Mouse (Mus musculus): ENCODE data around the gene Gm38431.

GRCm38 (mm10) chr9:21035586-21035985 is 56.2 kb downstream of the Gm38431 start:
- TF ChIP-seq TBP (conservative IDR thresholded peaks at IDR 0.05; ENCODE audit: low read depth, low read length) = no peak
- no peak for TF ChIP-seq POLR2A (IDR thresholded peaks at IDR 0.05; ENCODE audit: low read depth, low read length)
- no peak for TF ChIP-seq USF2 (conservative IDR thresholded peaks at IDR 0.05; ENCODE audit: low read depth, low read length)
- no peak for TF ChIP-seq E2F4 (IDR thresholded peaks at IDR 0.05; ENCODE audit: insufficient replicate concordance, low read depth, low read length)
- no peak for TF ChIP-seq ZKSCAN1 (IDR thresholded peaks at IDR 0.05; ENCODE audit: borderline replicate concordance, low read depth, low read length)
- TF ChIP-seq CTCF (conservative IDR thresholded peaks at IDR 0.05 in 1 of 2, IDR thresholded peaks at IDR 0.05 in 1 of 2; ENCODE audit: low read depth in 2 of 2, low read length in 2 of 2) = no peak
- TF ChIP-seq MAX (IDR thresholded peaks at IDR 0.05; ENCODE audit: low read length) = no peak
- no peak for TF ChIP-seq EP300 (IDR thresholded peaks at IDR 0.05; ENCODE audit: low read length)
- no peak for TF ChIP-seq CHD2 (IDR thresholded peaks at IDR 0.05; ENCODE audit: low read length)
- TF ChIP-seq NELFE (IDR thresholded peaks at IDR 0.05; ENCODE audit: low read depth, low read length) = no peak
- TF ChIP-seq BHLHE40 (IDR thresholded peaks at IDR 0.05; ENCODE audit: low read depth, low read length) = no peak
- no peak for TF ChIP-seq RCOR1 (conservative IDR thresholded peaks at IDR 0.05; ENCODE audit: low read depth, low read length)
- TF ChIP-seq USF1 (IDR thresholded peaks at IDR 0.05; ENCODE audit: low read depth, low read length) = no peak
